Mouse (Mus musculus) sigmoid colon, adult 10 weeks (tissue): ENCODE data around the gene Cypt15. TPM values are rescaled to one million over a fixed set of nuclear protein-coding genes. Genes with fewer than 3 reads are reported as not detected.

Experiments used
- polyA plus RNA-seq: library from polyadenylated mRNA; stranded (reverse); fragments of 350-450 nt; fragmentation: Illumina TruSeq; extraction: RNeasy Lipid Tissue Mini Kit (QIAGEN cat#74804); gene quantifications from one replicate; pipeline ENCODE4 v1.2.3, GENCODE M21; 2014; ENCODE audit warnings: low read depth, low replicate concordance

Gene Cypt15
- not detected for polyA plus RNA-seq

GRCm38 (mm10) chrX:39345967-39346366, at the start of gene Cypt15:
TSS of gene Cypt15 (plus strand) at chrX:39346267.

